16 mouse cellular contexts compared by ENCODE assay signal in genomic region chr5:64683419-64683818, GRCm38 (mm10).
"Had no signal": no experiment of that assay in that cellular context is flagged by ENCODE, and none has a peak within 500 bp of the region (broad histone marks: within the 10 kb centered on the region; RNA-seq: fewer than 3 reads in every experiment).

No protein-coding gene starts in this region.

- H3K4me2 ChIP-seq: liver, embryonic 13.5 days; liver, embryonic 15.5 days; lung, embryonic 15.5 days; midbrain, embryonic 12.5 days; neural tube, embryonic 13.5 days; neural tube, embryonic 15.5 days; stomach, embryonic 15.5 days had no signal

- H3K9ac ChIP-seq: liver, embryonic 13.5 days; liver, embryonic 15.5 days; liver, postnatal 0 days; lung, embryonic 15.5 days; midbrain, embryonic 12.5 days; neural tube, embryonic 13.5 days; neural tube, embryonic 15.5 days; stomach, embryonic 15.5 days had no signal

- H3K4me3 ChIP-seq: liver, embryonic 13.5 days; liver, embryonic 15.5 days; lung, embryonic 15.5 days; midbrain, embryonic 10.5 days; midbrain, embryonic 12.5 days; neural tube, embryonic 13.5 days; neural tube, embryonic 15.5 days; stomach, embryonic 15.5 days had no signal

- H3K27ac ChIP-seq: liver, embryonic 13.5 days; liver, embryonic 15.5 days; lung, embryonic 15.5 days; midbrain, embryonic 12.5 days; neural tube, embryonic 13.5 days; neural tube, embryonic 15.5 days; stomach, embryonic 15.5 days had no signal

- ATAC-seq: liver, postnatal 0 days had no signal

- DNase-seq: liver, embryonic 13.5 days; liver, postnatal 0 days; lung, adult 2 months; lung, postnatal 4 days; midbrain, embryonic 14.5 days; retina, postnatal 1 day; right cerebral cortex, adult 18-20 months; thymus, adult 2 months; thymus, postnatal 36 days had no signal

- H3K27me3 ChIP-seq: liver, embryonic 13.5 days; liver, embryonic 15.5 days; lung, embryonic 15.5 days; midbrain, embryonic 12.5 days; neural tube, embryonic 13.5 days; neural tube, embryonic 15.5 days; stomach, embryonic 15.5 days had no signal

- H3K9me3 ChIP-seq: liver, embryonic 13.5 days; liver, embryonic 15.5 days; lung, embryonic 15.5 days; neural tube, embryonic 13.5 days; stomach, embryonic 15.5 days had no signal

- H3K36me3 ChIP-seq: liver, embryonic 13.5 days; liver, embryonic 15.5 days; lung, embryonic 15.5 days; midbrain, embryonic 10.5 days; midbrain, embryonic 12.5 days; neural tube, embryonic 13.5 days; neural tube, embryonic 15.5 days; stomach, embryonic 15.5 days had no signal

- H3K4me1 ChIP-seq: midbrain, embryonic 12.5 days; neural tube, embryonic 13.5 days; neural tube, embryonic 15.5 days; stomach, embryonic 15.5 days had no signal
